Mouse (Mus musculus): Measurements from ENCODE around the gene Gpn3.

Gpn3 gene

GRCm38 (mm10) chr5:122390671-122391070 lies 19.0 kb downstream of the Gpn3 start:
- no peak for DNase-seq

DNA sequence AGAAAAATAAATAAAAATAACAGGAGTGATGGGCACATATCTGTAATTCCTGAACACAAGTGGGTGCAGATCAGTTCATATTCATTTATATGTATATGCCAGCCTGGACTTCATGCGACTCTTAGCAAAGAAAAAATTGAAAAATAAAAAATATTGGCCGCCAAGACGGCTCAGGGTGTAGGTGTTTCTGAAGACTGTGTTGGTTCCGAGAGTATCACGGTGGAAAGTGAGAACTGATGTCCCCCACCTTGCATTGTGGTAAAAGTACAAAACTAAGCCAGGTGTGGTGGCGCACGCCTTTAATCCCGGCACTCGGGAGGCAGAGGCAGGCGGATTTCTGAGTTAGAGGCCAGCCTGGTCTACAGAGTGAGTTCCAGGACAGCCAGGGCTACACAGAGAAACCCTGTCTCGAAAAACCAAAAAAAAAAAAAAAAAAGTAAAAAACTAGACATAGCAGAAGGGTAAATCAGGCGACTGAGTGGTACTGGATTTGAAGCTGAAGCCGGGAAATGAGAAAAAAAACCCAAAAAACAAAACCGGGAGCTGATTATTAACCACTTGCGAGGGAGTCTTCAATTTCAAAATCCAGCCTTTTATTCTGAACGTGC lies 19.6 kb downstream of the Gpn3 start:
- DNase-seq = no peak

DNA sequence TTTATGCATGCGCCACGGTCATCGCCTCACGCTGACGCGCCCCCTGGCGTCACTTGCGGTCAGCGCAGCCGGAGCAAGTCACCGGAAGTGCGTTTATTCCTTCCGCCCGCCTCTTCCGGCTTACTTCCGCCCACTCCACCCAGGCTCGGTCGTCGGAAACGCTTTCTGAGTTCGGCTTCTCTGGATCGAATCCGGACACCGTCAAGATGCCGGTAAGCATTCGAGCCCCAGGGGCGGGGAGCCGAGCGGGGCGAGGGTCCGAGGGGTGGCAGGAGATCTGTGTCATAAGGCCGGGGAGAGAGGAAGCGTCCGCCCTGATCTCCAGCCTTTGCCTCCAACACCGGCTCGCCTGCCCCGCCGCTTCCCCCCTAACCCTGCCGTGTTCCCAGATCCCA lies 20.1 kb downstream of the Gpn3 start, which contains the start of gene Arpc3:
Gene Arpc3, plus strand, starts transcription at position 93 of the 395 bp plus-strand sequence.
- peak; percentile 95 for DNase-seq

DNA sequence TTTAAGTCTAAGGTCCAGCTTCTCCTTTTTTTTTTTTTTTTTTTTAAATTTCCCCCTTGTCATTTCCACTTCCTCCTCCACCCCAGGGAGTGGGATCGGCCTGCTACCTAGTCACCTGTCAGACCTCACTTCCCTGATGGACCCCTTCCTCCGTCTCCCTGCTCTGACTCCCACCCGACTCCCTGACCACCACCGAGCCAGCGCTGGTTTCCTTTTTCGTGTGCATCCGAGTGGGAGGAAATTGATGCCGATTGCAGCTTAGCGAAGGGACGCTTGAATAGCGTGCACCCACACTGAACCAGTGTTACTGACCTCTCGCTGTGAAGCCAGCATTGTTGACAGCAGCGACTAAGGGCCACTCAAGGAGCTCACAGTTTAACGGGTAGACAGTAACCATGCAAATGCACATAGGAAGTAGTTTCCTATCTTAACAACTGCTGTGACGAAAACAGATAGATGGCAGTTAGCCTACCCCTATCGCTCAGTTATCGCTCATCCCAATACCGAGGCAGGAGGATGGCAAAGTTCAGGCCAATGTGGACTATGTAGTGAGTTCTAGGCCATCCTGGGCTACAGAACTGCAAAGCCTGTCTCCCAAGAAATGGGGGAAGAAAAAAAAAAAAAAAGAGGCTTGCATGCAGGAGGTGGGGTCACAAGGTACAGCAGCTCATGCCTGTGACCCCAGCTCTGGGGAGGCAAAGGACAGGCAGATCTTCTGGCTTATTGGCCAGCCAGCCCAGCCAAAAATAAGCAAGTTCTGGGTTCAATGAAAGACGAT lies 20.7 kb downstream of the Gpn3 start:
- peak; percentile 30 for DNase-seq

- peak; percentile 86 for DNase-seq
Measured at GRCm38 (mm10) chr5:122393887-122394286, 22.2 kb downstream of the Gpn3 start.

DNA sequence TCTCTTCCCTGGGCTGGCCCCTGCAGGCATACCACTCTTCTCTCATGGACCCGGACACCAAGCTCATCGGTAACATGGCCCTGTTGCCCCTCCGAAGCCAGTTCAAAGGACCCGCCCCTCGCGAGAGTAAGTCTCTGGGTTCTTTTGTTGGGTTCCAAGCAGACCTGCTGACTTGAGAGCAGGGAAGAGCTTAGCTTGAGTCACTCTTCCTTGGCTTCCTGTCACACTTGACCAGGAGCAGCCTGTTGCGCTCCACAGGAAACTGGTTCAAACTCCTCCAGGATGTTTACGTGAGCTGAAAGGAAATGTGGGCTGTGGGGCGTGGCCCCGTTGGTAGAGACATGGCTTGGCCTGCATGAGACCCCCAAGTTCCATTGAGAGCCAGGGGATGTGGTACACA lies 25.1 kb downstream of the Gpn3 start:
- DNase-seq = peak; percentile 84

DNA sequence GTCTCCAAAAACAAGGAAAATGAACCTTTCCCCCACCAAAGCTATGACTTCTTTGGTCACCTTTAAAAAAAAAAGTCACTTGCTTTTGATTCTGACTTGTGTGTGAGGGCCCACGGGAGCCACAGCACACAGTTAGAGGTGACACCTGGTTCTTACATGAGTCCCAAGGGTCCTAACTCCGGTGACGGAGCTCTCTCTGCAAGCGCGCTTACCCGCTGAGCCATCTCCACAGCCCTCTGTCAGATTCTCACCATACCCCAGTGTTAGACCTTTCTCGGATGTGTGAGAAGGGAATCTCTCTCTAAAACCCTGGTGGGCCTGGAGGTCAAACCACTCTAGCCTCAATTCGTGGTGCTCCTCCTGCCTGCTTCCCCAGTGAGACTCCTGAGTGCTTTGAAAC lies 25.8 kb downstream of the Gpn3 start:
- DNase-seq = no peak

- DNase-seq = no peak
Measured at GRCm38 (mm10) chr5:122399871-122400270, 28.2 kb downstream of the Gpn3 start.

DNA sequence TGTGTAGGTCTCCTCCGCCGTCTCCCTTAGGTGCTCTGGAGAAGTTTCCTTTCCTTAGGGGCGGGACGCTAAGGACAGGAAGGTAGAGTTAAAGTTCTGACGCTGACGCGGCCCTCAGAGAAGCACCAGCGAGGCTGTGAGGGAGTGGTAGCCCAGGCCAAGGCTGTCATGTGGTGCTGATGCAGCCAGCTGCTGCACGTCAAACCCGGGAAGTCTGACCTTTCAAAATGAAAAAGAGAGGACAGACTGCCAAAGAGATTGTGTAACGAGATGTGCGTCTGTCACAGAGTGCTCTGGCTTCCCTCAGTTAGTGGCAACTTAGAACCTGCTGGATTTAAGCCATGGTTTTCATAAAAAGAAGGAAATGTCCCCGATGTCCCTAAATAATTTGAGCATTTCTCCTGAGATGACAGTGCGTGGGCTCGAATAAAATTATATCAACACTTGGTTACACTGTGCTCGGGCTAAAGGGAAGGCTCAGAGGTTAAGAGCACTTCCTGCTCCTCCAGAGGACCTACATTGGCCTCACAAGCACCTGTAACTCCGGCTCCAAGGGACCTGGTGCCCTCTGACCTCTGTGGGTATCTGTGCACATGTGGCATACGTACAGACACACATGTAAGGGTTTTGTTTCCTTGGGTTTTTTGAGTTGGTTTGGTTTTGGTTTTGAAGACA lies 29.1 kb downstream of the Gpn3 start:
- peak; percentile 71 for DNase-seq

- DNase-seq = peak; percentile 77
Measured at GRCm38 (mm10) chr5:122401303-122401640, 29.6 kb downstream of the Gpn3 start.

DNA sequence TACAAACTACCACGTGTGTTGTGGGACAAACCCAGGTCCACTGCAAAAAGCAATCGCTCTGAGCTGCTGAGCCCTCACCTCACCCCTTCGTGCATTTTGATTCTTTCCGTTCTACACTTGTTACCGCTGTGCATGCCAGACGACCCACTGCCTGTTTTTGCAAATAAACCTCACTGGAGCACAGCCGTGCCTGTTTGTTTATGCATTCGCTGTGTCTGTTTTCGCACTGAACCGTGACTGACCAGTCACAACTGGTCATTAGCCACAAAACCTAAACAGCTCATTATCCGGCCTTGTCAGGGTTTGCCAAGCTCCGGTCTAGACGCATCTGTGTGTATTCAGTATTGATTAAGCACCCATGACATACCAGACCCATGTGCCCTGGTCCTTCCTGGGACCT lies 30.5 kb downstream of the Gpn3 start:
- DNase-seq = no peak

GRCm38 (mm10) chr5:122402772-122403171 lies 31.1 kb downstream of the Gpn3 start:
- peak; percentile 74 for DNase-seq

DNA sequence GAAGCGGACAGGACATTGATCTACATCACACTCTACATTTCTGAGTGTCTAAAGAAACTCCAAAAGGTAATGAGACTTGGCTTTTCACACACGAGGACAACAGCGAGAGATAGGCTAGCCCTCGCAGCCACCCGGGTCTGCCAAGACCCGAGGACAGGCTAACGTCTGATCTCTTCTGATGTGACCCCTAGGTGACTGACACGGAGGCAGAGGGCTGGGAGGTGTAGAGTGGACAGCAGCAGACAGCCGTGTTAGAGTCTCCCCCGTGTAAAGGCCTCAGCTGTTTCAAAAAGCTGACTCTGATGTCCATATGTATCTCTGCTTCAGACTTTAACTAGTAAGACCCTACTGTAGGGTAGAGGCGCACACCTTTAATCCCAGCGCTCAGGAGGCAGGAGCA lies 31.7 kb downstream of the Gpn3 start:
- DNase-seq = no peak

DNA sequence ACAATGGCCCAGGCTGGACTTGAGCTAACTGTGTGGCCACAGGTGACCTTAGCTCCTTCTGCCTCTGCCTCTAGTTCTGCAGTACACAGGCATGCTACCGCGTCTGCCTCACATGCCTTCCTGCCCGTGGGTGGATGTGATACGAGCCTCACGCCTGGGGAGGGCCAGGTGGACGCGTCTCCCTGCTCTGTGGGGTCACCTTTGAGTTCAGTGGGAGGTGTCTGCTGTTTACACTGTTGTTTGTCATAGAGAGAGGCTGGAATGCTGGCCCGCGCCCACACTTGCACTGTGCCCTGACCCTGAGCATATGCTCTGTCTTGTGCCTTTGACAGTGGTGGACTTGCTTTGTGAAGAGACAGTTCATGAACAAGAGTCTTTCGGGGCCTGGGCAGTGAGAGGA lies 33.9 kb downstream of the Gpn3 start:
- no peak for DNase-seq

DNA sequence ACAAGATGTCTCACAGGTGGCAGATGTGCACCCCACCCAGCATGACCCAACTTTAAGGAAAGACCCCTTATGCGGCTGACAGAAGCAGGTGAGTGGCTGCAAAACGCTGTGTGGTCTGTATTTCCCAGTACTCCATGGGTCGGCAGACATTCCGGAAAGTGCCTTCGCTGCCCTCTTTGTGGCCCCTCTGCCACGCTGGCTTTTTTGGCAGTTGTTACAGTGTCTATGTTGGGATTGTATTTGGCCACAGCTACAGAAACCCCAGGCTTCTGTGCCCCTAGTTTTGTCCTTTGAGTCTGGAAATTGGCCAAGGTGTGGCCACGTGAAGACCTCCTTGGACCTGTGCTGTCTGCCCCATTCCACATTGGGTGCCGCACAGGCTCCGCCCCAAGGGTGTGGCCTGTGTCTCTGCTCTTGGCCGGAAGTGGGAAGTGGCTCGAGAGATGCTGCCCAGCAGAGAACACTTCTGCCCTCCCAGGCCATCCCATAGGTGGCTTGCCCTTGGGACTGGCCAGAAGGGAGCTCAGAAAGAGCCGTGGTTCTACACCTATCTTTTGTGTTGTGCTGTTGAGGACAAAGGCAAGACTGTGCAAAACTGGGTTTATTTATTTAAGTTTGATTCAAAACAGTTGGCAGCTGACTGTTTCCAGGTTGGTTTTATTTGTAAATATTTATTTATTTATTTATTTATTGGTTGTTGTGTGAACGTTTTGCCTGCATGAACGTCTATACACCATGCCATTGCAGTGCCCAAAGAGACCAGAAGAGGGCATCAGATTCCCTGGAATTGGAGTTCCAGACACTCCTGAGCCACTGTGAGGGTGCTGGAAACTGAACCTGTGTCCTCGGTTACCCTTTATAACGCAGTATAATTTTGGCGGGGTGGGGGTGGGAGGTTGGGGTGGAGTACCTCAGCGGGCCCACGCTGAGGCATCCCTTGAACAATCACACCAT lies 38.3 kb downstream of the Gpn3 start:
- peak; percentile 34 for DNase-seq

DNA sequence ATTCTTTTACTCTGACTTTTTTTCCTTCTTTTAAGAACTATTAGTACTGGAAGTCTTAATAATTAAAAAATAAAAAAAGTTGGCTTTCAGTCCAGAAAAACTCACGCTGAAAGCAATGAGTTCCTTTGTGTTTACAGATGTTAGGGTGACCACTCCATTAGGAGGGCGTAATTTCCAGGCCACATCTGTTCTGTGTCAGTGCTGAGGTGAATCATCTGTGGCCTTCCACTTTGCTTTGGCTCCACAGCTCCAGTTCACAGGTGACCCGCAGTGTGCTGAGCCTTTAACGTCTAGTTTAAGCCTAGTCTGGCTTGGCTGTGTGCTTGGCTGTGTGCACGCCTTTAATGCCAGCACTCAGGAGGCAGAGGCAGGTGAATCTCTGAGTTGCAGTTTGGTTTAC lies 40.2 kb downstream of the Gpn3 start:
- peak; percentile 11 for DNase-seq

GRCm38 (mm10) chr5:122412826-122413225 lies 41.1 kb downstream of the Gpn3 start:
- peak; percentile 71 for DNase-seq

DNA sequence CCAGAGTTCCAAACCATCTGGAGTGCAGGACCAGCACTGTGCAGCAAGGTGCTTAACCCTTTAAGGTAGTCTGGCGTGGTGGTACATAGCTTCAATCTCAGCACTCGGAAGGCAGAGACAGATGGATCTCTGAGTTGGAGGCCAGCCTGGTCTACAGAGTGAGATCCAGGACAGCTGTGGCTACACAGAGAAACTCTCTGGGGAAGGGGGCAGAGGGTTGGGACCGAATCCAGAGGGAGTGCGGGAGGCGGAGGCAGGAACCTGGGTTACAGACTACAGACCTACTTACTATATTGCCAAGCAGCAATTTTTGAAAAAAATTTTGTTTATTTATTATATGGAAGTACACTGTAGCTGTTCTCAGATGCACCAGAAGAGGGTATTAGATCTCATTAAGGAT lies 42.7 kb downstream of the Gpn3 start:
- no peak for DNase-seq

GRCm38 (mm10) chr5:122415465-122415864 lies 43.8 kb downstream of the Gpn3 start:
- DNase-seq = no peak

GRCm38 (mm10) chr5:122420676-122421075 lies 49.0 kb downstream of the Gpn3 start:
- peak; percentile 11 for DNase-seq

DNA sequence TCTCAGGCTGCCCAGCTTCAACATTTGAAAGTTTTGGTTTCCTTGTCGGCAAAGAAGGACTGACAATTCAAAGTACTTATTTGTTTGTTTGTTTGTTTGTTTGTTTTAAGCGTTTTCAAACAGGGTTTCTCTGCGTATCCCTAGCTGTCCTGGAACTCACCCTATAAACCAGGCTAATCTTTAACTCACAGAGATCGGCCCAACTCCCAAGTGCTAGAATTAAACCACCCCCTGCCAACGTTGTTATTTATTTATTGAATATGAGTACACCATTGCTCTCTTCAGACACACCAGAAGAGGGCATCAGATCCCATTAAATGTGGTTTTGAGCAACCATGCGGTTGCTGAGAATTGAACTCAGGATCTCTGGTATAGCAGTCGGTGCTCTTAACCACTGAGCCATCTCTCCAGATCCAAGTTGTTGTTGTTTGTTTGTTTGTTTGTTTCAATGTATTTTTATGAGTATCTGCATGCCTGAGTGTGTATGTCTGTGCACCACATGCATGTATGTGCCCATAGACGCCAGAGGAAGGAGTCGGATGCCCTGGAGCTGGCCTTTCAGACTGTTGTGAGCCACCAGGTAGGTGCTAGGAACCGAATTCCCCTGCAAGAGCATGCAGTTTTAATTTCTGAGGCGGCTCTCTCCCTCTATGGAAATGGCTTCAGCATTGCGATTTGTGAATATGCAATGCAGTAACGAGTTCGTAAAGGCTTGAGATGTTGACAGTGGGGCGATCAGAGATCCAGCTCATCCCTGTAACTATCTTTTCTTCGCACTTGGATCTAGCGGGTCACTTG lies 49.8 kb downstream of the Gpn3 start, which contains the start of gene Anapc7:
Gene Anapc7, plus strand, starts transcription at position 423 of the 798 bp plus-strand sequence.
- DNase-seq = no peak

Data from lung, postnatal 10 days (tissue).